Mouse (Mus musculus) kidney, embryonic 16.5 days (tissue): Measurements from ENCODE around the gene Cabp1. TPM values are rescaled to one million over a fixed set of nuclear protein-coding genes. Genes with fewer than 3 reads are reported as not detected.
"Not testable (repeated sequence)": the region's sequence is repeated elsewhere in the genome, so short reads cannot be mapped to it uniquely, and the experiment has no call there.

Source experiments
- ATAC-seq: fragments of 200-750 bp; cut with Nextera tagmentation; 2 replicates; pipeline ENCODE4 v1.8.0; 2017; ENCODE audit warnings: moderate TSS enrichment; ENCODE audit not compliant: low FRiP score, low TSS enrichment
- H3K27ac ChIP-seq: fragments of 300-500 bp; sonication (generic); 2 replicates; pipeline ENCODE4 v1.5.1; 2014; ENCODE audit warnings: low read length
- H3K27me3 ChIP-seq: fragments of 300-500 bp; sonication (generic); 2 replicates; pipeline ENCODE4 v1.6.1; 2014; ENCODE audit warnings: low read length, control low read depth, mixed read lengths; ENCODE audit not compliant: insufficient read depth
- H3K36me3 ChIP-seq: fragments of 300-500 bp; sonication (generic); 2 replicates; pipeline ENCODE4 v1.6.1; 2014; ENCODE audit warnings: low read length, control low read depth, mixed read lengths; ENCODE audit not compliant: insufficient read depth
- H3K4me1 ChIP-seq: fragments of 300-500 bp; sonication (generic); 2 replicates; pipeline ENCODE4 v1.6.1; 2014; ENCODE audit warnings: low read length, control low read depth, mixed read lengths; ENCODE audit not compliant: insufficient read depth
- H3K4me2 ChIP-seq: fragments of 300-500 bp; sonication (generic); replicated peaks from 2 replicates; pipeline ENCODE4 v1.6.1; 2014; ENCODE audit warnings: low read depth, low read length
- H3K4me3 ChIP-seq: fragments of 300-500 bp; sonication (generic); 2 replicates; pipeline ENCODE4 v1.5.1; 2014; ENCODE audit warnings: mild to moderate bottlenecking, low read length
- H3K9ac ChIP-seq: fragments of 300-500 bp; sonication (generic); replicated peaks from 2 replicates; pipeline ENCODE4 v1.6.1; 2014; ENCODE audit warnings: low read length
- H3K9me3 ChIP-seq: fragments of 300-500 bp; sonication (generic); 2 replicates; pipeline ENCODE4 v1.6.1; 2016; ENCODE audit warnings: low read length, control low read depth
- WGBS: fragments of 180-500 bp; shearing (Covaris S2); extraction: QIAGEN DNeasy Blood & Tissue Kit; methylation state at CpG from one replicate; pipeline ENCODE4 v1.1.7; 2014; 5-methylcytosine and 5-hydroxymethylcytosine counted together
- polyA plus RNA-seq: library from polyadenylated mRNA; unstranded; fragments of >200 nt; fragmentation: Nextera tagmentation; extraction: Ambion mirVana; gene quantifications from 2 replicates; pipeline ENCODE4 v1.2.1, GENCODE M21; 2015

The Cabp1 gene
- polyA plus RNA-seq, 1 experiment from 2014 or later: 1.3 TPM

DNA sequence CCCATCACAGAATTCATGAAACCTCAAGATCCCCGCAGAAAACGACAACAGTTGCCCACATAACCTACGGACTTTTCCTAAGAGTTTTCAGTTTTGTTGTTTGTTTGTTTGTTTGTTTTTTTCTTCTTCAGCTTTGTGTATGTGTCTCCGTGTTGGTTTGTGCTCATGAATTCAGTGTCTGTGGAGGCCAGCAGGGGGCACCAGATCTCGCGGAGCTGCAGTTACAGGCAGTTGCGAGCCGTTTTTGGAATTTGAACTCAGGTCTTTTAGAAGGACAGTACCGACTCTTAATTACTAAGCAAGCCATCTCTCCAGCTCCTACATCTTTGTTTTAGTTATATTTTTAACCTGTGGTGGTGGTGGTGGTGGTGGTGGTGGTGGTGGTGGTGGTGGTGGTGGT is 28.8 kb downstream of the Cabp1 start:
- 66% methylated on average over 9 of the region's 9 CpGs for whole genome bisulfite sequencing
- H3K9ac ChIP-seq: no peak overlapping the region
- H3K27me3 ChIP-seq: no peaks in the 10 kb centered on the region
- no peak overlapping the region for H3K27ac ChIP-seq
- no peaks in the 10 kb centered on the region for H3K36me3 ChIP-seq
- H3K4me3 ChIP-seq: no peak overlapping the region
- no peak overlapping the region for H3K4me2 ChIP-seq
- H3K9me3 ChIP-seq: no peaks in the 10 kb centered on the region
- H3K4me1 ChIP-seq: peaks cover 43% of the 10 kb centered on the region
- no peak for ATAC-seq

DNA sequence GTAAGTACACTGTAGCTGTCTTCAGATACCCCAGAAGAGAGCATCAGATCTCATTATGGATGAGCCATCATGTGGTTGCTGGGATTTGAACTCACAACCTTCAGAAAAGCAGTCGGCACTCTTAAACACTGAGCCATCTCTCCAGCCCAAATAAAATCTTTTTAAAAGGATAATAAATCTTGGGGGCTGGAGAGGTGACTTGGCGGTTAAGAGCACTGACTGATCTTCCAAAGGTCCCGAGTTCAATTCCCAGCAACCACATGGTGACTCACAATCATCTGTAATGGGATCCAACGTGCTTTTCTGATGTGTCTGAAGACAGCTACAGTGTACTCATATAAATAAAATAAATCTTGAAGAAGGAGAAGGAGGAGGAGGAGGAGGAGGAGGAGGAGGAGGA is 29.7 kb downstream of the Cabp1 start:
- H3K4me2 ChIP-seq, H3K27ac ChIP-seq, ATAC-seq, H3K4me3 ChIP-seq, H3K9ac ChIP-seq, H3K27me3 ChIP-seq, H3K9me3 ChIP-seq, H3K36me3 ChIP-seq: not testable (repeated sequence)
- H3K4me1 ChIP-seq: peaks cover 47% of the 10 kb centered on the region
- 63% methylated on average over 4 of the region's 4 CpGs for WGBS

DNA sequence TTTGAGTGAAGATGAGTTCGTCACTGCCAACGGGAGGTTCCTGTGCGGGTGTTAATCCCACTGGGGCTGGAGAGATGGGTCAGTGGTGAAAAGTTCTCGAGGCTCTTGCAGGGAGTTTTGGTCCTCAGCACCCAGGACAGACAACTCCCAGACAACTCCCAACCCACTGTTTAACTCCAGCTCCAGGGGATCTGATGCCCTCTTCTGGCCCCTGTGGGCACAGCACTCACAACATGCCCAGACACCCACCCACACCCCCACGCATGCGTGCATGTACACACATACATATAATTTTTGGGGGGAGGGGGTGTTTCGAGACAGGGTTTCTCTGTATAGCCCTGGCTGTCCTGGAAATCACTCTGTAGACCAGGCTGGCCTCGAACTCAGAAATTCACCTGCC is 30.6 kb downstream of the Cabp1 start:
- peaks cover 46% of the 10 kb centered on the region for H3K4me1 ChIP-seq
- no peak for ATAC-seq
- no peaks in the 10 kb centered on the region for H3K27me3 ChIP-seq

DNA sequence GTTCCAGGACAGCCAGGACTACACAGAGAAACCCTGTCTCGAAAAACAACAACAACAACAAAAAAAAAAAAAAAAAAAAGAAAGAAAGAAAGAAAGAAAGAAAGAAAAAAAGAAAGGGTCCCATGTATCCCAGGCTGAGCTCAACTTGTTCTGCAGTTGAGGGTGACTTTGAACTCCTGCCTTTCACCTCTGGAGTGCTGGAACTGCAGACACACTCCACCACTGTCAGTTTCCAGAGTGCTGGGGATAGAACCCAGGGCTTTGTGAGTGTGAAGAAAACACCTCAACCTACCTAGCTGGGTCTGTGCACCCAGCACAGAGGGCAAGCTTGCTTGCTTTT is 32.3 kb downstream of the Cabp1 start:
- not testable (repeated sequence) for H3K4me2 ChIP-seq, H3K9ac ChIP-seq, H3K27me3 ChIP-seq, H3K4me3 ChIP-seq, ATAC-seq, H3K36me3 ChIP-seq, H3K9me3 ChIP-seq, H3K27ac ChIP-seq
- H3K4me1 ChIP-seq: peaks cover 30% of the 10 kb centered on the region
- no CpG with 5 or more reads among the region's 1 CpGs for WGBS

More for the DNA sequence above, 30.6 kb downstream of the Cabp1 start:
- Histone ChIP-seq H3K27ac (no peak overlapping the region), H3K4me3 (no peak overlapping the region), H3K36me3 (no peaks in the 10 kb centered on the region), H3K9me3 (no peaks in the 10 kb centered on the region), H3K9ac (no peak overlapping the region), H3K4me2 (peak overlapping the region; percentile 36)
- WGBS: 45% methylated on average over 8 of the region's 8 CpGs

DNA sequence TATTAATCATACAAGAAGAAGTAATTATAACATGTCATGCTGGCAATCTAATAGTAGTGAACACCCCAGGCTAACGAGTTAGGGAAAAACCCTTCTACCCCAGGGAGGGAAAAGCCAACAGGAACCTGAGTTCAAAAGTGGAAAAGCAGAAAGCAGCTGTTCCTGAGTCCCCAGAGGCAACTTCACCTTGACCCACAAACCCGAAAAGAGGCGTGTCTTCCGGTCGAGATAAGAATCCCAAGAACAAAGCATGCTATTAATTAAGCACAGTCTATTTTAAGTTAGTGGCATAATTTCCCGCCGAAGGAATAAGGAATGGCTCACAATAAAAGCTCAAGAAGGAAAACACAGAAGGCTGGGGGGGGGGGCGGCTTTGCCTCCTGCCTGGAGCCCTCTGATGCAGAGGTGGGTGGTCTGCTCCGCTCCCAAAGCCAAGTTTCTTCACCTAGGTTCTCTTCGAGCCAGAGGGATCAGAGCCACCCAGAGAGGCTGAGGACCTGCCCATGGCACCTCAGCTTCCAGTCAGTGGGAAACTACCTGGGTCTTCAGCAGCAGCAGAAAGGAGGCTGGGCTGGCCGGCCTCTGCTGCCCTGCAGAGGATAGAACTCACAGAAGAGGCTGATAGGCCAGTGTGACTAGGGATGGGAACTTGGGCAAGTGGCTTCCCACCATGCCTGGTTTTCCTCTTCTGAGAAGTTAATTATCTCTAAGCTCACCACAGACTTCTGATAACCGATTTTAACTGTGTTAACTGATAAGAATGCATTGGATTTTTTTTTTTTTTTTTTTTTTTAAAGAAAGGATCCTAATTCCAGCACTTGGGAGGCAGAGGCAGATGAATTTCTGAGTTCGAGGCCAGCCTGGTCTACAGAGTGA is 32.9 kb downstream of the Cabp1 start:
- WGBS: 35% methylated on average over 13 of the region's 13 CpGs
- peak overlapping the region; percentile 79 for H3K27ac ChIP-seq
- no peak for ATAC-seq
- H3K36me3 ChIP-seq: no peaks in the 10 kb centered on the region
- no peak overlapping the region for H3K4me3 ChIP-seq
- H3K9me3 ChIP-seq: no peaks in the 10 kb centered on the region
- H3K27me3 ChIP-seq: no peaks in the 10 kb centered on the region
- H3K4me1 ChIP-seq: peaks cover 29% of the 10 kb centered on the region
- peak overlapping the region; percentile 22 for H3K9ac ChIP-seq
- 0 out of 2 replicates have a peak overlapping the region, but pooled peaks have one; percentile 1 for H3K4me2 ChIP-seq

DNA sequence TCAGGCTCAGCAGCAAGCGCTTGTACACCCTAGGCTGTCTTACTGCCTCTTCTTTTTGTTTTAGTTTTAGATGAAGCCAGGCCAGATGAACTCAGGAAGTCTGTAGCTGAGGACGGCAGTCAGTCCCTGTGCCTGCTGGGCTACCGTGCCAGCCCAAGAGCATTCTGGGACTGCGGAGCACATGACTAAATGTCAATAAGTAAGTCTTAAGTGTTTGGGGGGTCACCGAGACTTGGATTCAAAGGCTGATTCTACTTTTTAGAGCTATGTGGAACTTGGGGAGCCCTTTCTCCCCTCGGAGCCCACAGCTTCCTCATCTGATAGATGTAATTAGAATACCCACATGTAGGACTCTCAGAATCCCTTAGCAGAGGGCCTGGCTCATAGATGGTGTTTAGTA is 33.5 kb downstream of the Cabp1 start:
- Histone ChIP-seq H3K36me3 (no peaks in the 10 kb centered on the region), H3K27ac (peak overlapping the region; percentile 23), H3K4me3 (no peak overlapping the region), H3K9me3 (no peaks in the 10 kb centered on the region), H3K27me3 (no peaks in the 10 kb centered on the region), H3K9ac (peak overlapping the region; percentile 22; the same call in 1 of the 2 replicates), H3K4me2 (0 out of 2 replicates have a peak overlapping the region, but pooled peaks have one; percentile 1), H3K4me1 (peaks cover 34% of the 10 kb centered on the region)
- WGBS: 54% methylated on average over 6 of the region's 6 CpGs
- no peak for ATAC-seq

DNA sequence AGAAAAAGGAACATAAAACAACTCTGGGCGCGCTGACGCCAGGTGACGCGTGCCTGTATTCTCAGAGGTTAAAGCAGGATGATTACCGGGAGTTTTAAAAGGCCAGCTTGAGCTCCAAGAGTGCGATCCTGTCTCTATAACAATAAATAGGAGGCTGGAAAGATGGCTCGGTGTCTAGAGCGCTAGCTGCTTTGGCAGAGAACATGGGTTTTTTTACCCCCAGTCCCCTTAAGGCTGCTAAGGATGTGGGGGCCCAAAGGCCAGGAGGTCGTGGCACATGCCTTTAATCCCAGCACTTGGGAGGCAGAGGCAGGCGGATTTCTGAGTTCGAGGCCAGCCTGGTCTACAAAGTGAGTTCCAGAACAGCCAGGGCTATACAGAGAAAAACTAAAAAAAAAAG is 35.0 kb downstream of the Cabp1 start:
- 36% methylated on average over 12 of the region's 12 CpGs for WGBS
- Histone ChIP-seq H3K27me3 (no peaks in the 10 kb centered on the region), H3K4me2 (peak overlapping the region; percentile 91), H3K9ac (peak overlapping the region; percentile 92), H3K27ac (peak overlapping the region; percentile 99), H3K4me1 (peaks cover 49% of the 10 kb centered on the region), H3K4me3 (peak overlapping the region; percentile 83), H3K9me3 (no peaks in the 10 kb centered on the region), H3K36me3 (no peaks in the 10 kb centered on the region)
- ATAC-seq: no peak

DNA sequence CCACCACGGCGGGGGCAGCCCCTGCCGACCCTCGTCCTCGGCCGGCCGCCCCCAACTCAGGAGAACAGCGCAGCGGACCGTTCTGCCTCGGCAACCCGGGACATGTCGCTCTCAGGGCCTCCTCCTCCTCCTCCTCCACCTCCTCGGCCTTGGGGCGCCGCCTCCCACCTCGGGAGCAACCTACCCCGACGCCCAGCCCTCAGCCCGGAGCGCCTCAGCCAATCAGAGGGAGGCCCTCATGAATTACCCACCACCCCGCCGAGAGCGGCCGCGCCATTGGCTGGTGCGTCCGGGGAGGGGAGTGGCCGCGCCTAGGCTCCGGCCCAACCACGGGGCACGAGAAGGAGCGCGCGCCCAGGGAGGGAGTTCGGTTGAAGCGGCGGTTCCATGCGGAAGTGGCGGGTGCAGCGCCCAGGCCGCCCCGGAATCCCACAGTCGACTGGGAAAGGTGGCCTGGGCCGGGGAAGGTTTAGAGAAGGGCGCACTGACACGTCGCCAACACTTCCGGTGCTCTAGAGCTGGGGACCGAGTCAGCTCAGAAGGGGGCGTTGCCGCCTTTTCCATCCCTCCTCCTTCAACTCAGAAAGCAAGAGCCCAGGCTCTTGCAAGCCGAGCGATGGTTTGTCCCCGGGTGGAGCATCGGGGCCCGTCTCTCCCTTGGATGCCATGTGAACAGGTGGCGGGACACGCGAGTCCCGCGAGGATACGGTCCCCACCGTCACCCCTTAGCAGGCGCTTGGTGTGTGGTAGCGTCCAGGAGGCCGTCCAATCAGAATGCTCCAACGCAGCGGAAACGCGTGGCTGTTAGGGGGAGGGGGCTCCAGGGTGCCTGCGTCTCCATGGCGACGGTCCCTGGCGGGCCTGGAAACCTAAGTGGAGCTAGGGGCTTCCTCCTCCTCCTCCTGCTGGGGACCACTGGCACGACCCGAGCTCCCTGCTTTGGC is 35.9 kb downstream of the Cabp1 start, which contains the start of gene Mlec:
Mlec (minus strand) TSS at position 140 of the 944 bp plus-strand sequence.
- H3K4me3 ChIP-seq: peak within 1 kb of the TSS; percentile 83
- ATAC-seq: peak; percentile 98
- under 1% methylated on average over 73 of the region's 78 CpGs for WGBS
- H3K27me3 ChIP-seq: no peaks in the 10 kb centered on the region
- peak within 1 kb of the TSS; percentile 96 for H3K9ac ChIP-seq
- peaks cover 57% of the 10 kb centered on the region for H3K4me1 ChIP-seq
- peak within 1 kb of the TSS; percentile 91 for H3K4me2 ChIP-seq
- peak within 1 kb of the TSS; percentile 99 for H3K27ac ChIP-seq
- no peaks in the 10 kb centered on the region for H3K36me3 ChIP-seq
- no peaks in the 10 kb centered on the region for H3K9me3 ChIP-seq

DNA sequence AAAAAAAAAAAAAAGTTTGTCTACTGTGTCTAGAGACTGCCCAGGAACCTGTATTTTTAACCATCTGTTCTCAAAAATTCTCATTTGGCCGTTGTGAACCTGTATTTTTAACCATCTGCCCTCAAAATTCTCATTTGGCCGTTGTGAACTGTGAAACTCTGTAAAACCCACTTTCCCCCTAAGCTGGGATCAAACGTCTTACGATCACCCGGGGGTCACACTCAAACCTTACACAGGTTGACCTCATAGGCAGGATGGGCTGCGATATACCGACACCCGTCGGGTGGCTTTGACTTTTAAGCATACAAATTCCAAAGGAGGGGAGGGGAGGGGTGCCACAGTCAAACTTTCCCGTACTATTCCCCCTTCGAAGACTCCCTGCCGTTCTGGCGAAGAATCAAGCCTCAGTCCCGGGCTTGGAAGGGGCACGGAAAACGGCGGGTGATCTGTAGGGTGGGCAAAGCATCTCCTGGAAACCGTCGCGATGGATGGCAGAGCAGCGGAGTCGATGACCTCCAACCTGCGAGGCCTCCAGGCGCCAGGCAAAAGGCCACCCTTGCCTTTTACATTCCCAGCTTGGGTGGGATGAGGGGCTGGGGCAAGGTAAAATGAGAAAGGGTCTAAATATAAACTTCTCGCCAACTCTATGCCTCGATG is 37.1 kb downstream of the Cabp1 start:
- Histone ChIP-seq H3K27ac (peak overlapping the region; percentile 94), H3K9ac (peak overlapping the region; percentile 96), H3K4me2 (peak overlapping the region; percentile 91), H3K36me3 (no peaks in the 10 kb centered on the region), H3K27me3 (no peaks in the 10 kb centered on the region), H3K4me3 (peak overlapping the region; percentile 83), H3K9me3 (no peaks in the 10 kb centered on the region), H3K4me1 (peaks cover 70% of the 10 kb centered on the region)
- WGBS: under 1% methylated on average over 26 of the region's 26 CpGs
- ATAC-seq: no peak
